Mouse (Mus musculus) embryonic facial prominence, embryonic 11.5 days (tissue): ENCODE results near the gene Myrfl. TPM values are rescaled to one million over a fixed set of nuclear protein-coding genes. Genes with fewer than 3 reads are reported as not detected.

ENCODE experiments used
- ATAC-seq: fragments of 200-750 bp; cut with Nextera tagmentation; replicated peaks from 2 replicates; pipeline ENCODE4 v1.8.0; 2017; ENCODE audit warnings: low read depth; ENCODE audit not compliant: insufficient number of reproducible peaks, low FRiP score, low TSS enrichment
- DNase-seq: peaks from one replicate; pipeline ENCODE4 v3.0.0-alpha.2; 2015; ENCODE audit warnings: low spot score
- H3K27ac ChIP-seq: fragments of 300-500 bp; sonication (generic); replicated peaks from 2 replicates; pipeline ENCODE4 v1.5.1; 2014; ENCODE audit warnings: mild to moderate bottlenecking, low read depth, low read length, control low read depth
- H3K27me3 ChIP-seq: fragments of 300-500 bp; sonication (generic); 2 replicates; pipeline ENCODE4 v1.6.1; 2014; ENCODE audit warnings: mild to moderate bottlenecking, low read length, moderate library complexity, mixed read lengths; ENCODE audit not compliant: control insufficient read depth, insufficient read depth
- H3K36me3 ChIP-seq: fragments of 300-500 bp; sonication (generic); replicated peaks from 2 replicates; pipeline ENCODE4 v1.6.1; 2014; ENCODE audit warnings: low read depth, mild to moderate bottlenecking, low read length, moderate library complexity, mixed read lengths; ENCODE audit not compliant: control insufficient read depth, insufficient read depth
- H3K4me1 ChIP-seq: fragments of 300-500 bp; sonication (generic); 2 replicates; pipeline ENCODE4 v1.6.1; 2014; ENCODE audit warnings: low read length, mixed read lengths; ENCODE audit not compliant: control insufficient read depth, insufficient read depth
- H3K4me2 ChIP-seq: fragments of 300-500 bp; sonication (generic); 2 replicates; pipeline ENCODE4 v1.6.1; 2014; ENCODE audit warnings: low read depth, mild to moderate bottlenecking, control low read depth, low read length, moderate library complexity
- H3K4me3 ChIP-seq: fragments of 300-500 bp; sonication (generic); 2 replicates; pipeline ENCODE4 v1.5.1; 2014; ENCODE audit warnings: low read depth, low read length, control low read depth
- H3K9ac ChIP-seq: fragments of 300-500 bp; sonication (generic); replicated peaks from 2 replicates; pipeline ENCODE4 v1.6.1; 2014; ENCODE audit warnings: mild to moderate bottlenecking, control low read depth, low read length
- H3K9me3 ChIP-seq: fragments of 300-500 bp; sonication (generic); replicated peaks from 2 replicates; pipeline ENCODE4 v1.6.1; 2016; ENCODE audit warnings: mild to moderate bottlenecking, low read length, inconsistent platforms, mixed read lengths; ENCODE audit not compliant: control insufficient read depth
- WGBS: fragments of 180-500 bp; shearing (Covaris S2); extraction: QIAGEN DNeasy Blood & Tissue Kit; methylation state at CpG from one replicate; pipeline ENCODE4 v1.1.7; 2014; 5-methylcytosine and 5-hydroxymethylcytosine counted together
- polyA plus RNA-seq: library from polyadenylated mRNA; unstranded; fragments of >200 nt; fragmentation: Nextera tagmentation; extraction: Ambion mirVana; gene quantifications from 2 replicates; pipeline ENCODE4 v1.2.1, GENCODE M21; 2014

Gene Myrfl
- polyA plus RNA-seq, 1 experiment from 2014 or later, result 0.18 TPM

DNA sequence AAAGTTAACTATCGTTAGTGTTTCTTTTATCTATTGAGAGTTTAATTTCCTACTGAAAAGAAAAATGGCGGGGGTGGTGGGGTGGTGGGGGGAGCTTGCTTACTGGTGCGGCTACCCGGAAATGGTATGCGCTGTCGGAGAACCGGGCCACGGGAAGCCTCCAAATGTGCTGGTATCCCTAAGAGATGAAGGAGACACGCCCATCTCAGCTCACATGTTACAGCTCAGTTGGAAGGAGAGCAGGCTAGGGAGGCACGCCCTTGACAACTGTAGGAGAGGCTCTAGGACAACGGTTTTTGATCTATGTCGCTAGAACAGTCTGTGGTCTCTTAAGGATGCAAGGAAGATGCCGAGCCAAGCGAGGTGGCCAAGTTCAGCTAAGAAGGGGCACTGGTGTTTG lies 119.9 kb downstream of the Myrfl start:
- Histone ChIP-seq H3K27me3 (no peaks in the 10 kb centered on the region), H3K4me2 (no peak overlapping the region), H3K9ac (no peak overlapping the region), H3K9me3 (no peaks in the 10 kb centered on the region), H3K27ac (no peak overlapping the region), H3K36me3 (no peaks in the 10 kb centered on the region), H3K4me3 (no peak overlapping the region), H3K4me1 (no peaks in the 10 kb centered on the region)
- ATAC-seq, result no peak
- no peak for DNase-seq
- 85% methylated on average over 14 of the region's 14 CpGs for WGBS

- H3K9me3 ChIP-seq, result no peaks in the 10 kb centered on the region
- no peak overlapping the region for H3K4me3 ChIP-seq
- no peak for DNase-seq
- H3K27ac ChIP-seq, result no peak overlapping the region
- H3K4me1 ChIP-seq, result no peaks in the 10 kb centered on the region
- no peak overlapping the region for H3K9ac ChIP-seq
- ATAC-seq, result no peak
- 51% methylated on average over 15 of the region's 15 CpGs for WGBS
- H3K4me2 ChIP-seq, result no peak overlapping the region
- H3K36me3 ChIP-seq, result no peaks in the 10 kb centered on the region
- H3K27me3 ChIP-seq, result no peaks in the 10 kb centered on the region
Observed at GRCm38 (mm10) chr10:116773846-116774750, 122.6 kb downstream of the Myrfl start.

- Histone ChIP-seq H3K4me1 (no peaks in the 10 kb centered on the region), H3K27me3 (no peaks in the 10 kb centered on the region), H3K4me2 (no peak overlapping the region), H3K36me3 (no peaks in the 10 kb centered on the region), H3K4me3 (no peak overlapping the region), H3K27ac (no peak overlapping the region), H3K9me3 (no peaks in the 10 kb centered on the region), H3K9ac (no peak overlapping the region)
- WGBS, result 90% methylated on average over 21 of the region's 21 CpGs
- no peak for DNase-seq
- ATAC-seq, result no peak
Observed at GRCm38 (mm10) chr10:116771215-116771935, 125.3 kb downstream of the Myrfl start.

- H3K9me3 ChIP-seq, result no peaks in the 10 kb centered on the region
- H3K27me3 ChIP-seq, result no peaks in the 10 kb centered on the region
- H3K4me1 ChIP-seq, result no peaks in the 10 kb centered on the region
- ATAC-seq, result no peak
- no peak overlapping the region for H3K27ac ChIP-seq
- no peak overlapping the region for H3K4me2 ChIP-seq
- no peaks in the 10 kb centered on the region for H3K36me3 ChIP-seq
- no peak overlapping the region for H3K9ac ChIP-seq
- DNase-seq, result peak; percentile 52
- H3K4me3 ChIP-seq, result no peak overlapping the region
- 65% methylated on average over 13 of the region's 13 CpGs for WGBS
Observed at GRCm38 (mm10) chr10:116768642-116769041, 128.1 kb downstream of the Myrfl start.

GRCm38 (mm10) chr10:116766525-116766924 lies 130.2 kb downstream of the Myrfl start:
- DNase-seq (no peak), ATAC-seq (no peak; the same call in 1 of the 2 replicates)
- Histone ChIP-seq H3K9ac (no peak overlapping the region), H3K4me2 (no peak overlapping the region), H3K4me1 (no peaks in the 10 kb centered on the region), H3K9me3 (no peaks in the 10 kb centered on the region), H3K27me3 (no peaks in the 10 kb centered on the region), H3K36me3 (no peaks in the 10 kb centered on the region), H3K4me3 (no peak overlapping the region), H3K27ac (no peak overlapping the region)
- WGBS, result 81% methylated on average over 6 of the region's 6 CpGs

- no peaks in the 10 kb centered on the region for H3K36me3 ChIP-seq
- H3K4me1 ChIP-seq, result no peaks in the 10 kb centered on the region
- no peak overlapping the region for H3K9ac ChIP-seq
- H3K9me3 ChIP-seq, result no peaks in the 10 kb centered on the region
- H3K4me3 ChIP-seq, result no peak overlapping the region
- H3K4me2 ChIP-seq, result no peak overlapping the region
- DNase-seq (no peak), ATAC-seq (peak; percentile 76)
- WGBS, result 52% methylated on average over 4 of the region's 4 CpGs
- H3K27ac ChIP-seq, result no peak overlapping the region
- H3K27me3 ChIP-seq, result no peaks in the 10 kb centered on the region
Observed at GRCm38 (mm10) chr10:116761476-116762068, 135.1 kb downstream of the Myrfl start.

- no peak overlapping the region for H3K4me2 ChIP-seq
- ATAC-seq, result no peak
Observed at GRCm38 (mm10) chr10:116760561-116760960, 136.2 kb downstream of the Myrfl start.

More at GRCm38 (mm10) chr10:116760561-116760960, 136.2 kb downstream of the Myrfl start:
- Histone ChIP-seq H3K4me1 (no peaks in the 10 kb centered on the region), H3K4me3 (no peak overlapping the region), H3K36me3 (no peaks in the 10 kb centered on the region), H3K9ac (no peak overlapping the region), H3K27me3 (no peaks in the 10 kb centered on the region), H3K27ac (no peak overlapping the region), H3K9me3 (no peaks in the 10 kb centered on the region)
- 48% methylated on average over 14 of the region's 14 CpGs for WGBS
- DNase-seq, result peak; percentile 33
